Mouse (Mus musculus) embryonic facial prominence, embryonic 13.5 days (tissue): Measurements from ENCODE around the gene Spic. TPM values are rescaled to one million over a fixed set of nuclear protein-coding genes. Genes with fewer than 3 reads are reported as not detected.

ENCODE experiments used
- ATAC-seq: fragments of 200-750 bp; cut with Nextera tagmentation; 2 replicates; pipeline ENCODE4 v1.8.0; 2017; ENCODE audit warnings: low read depth; ENCODE audit not compliant: insufficient number of reproducible peaks, insufficient read depth, low FRiP score, low TSS enrichment
- H3K27ac ChIP-seq: fragments of 300-500 bp; sonication (generic); 2 replicates; pipeline ENCODE4 v1.5.1; 2015; ENCODE audit warnings: moderate library complexity, mild to moderate bottlenecking, inconsistent platforms
- H3K27me3 ChIP-seq: fragments of 300-500 bp; sonication (generic); 2 replicates; pipeline ENCODE4 v1.6.1; 2015; ENCODE audit warnings: mild to moderate bottlenecking, inconsistent platforms
- H3K36me3 ChIP-seq: fragments of 300-500 bp; sonication (generic); 2 replicates; pipeline ENCODE4 v1.6.1; 2015; ENCODE audit warnings: mild to moderate bottlenecking, inconsistent platforms
- H3K4me1 ChIP-seq: fragments of 300-500 bp; sonication (generic); 2 replicates; pipeline ENCODE4 v1.6.1; 2015; ENCODE audit warnings: inconsistent platforms
- H3K4me2 ChIP-seq: fragments of 300-500 bp; sonication (generic); 2 replicates; pipeline ENCODE4 v1.6.1; 2015; ENCODE audit warnings: moderate library complexity, mild to moderate bottlenecking, inconsistent platforms
- H3K4me3 ChIP-seq: fragments of 300-500 bp; sonication (generic); 2 replicates; pipeline ENCODE4 v1.5.1; 2015; ENCODE audit warnings: mild to moderate bottlenecking, inconsistent platforms
- H3K9ac ChIP-seq: fragments of 300-500 bp; sonication (generic); 2 replicates; pipeline ENCODE4 v1.6.1; 2015; ENCODE audit warnings: mild to moderate bottlenecking, inconsistent platforms
- H3K9me3 ChIP-seq: fragments of 300-500 bp; sonication (generic); 2 replicates; pipeline ENCODE4 v1.6.1; 2016; ENCODE audit warnings: inconsistent platforms
- WGBS: fragments of 180-500 bp; shearing (Covaris S2); methylation state at CpG from one replicate; pipeline ENCODE4 v1.1.7; 2015; ENCODE audit warnings: mixed read lengths; 5-methylcytosine and 5-hydroxymethylcytosine counted together
- polyA plus RNA-seq: library from polyadenylated mRNA; unstranded; fragments of >200 nt; fragmentation: Nextera tagmentation; extraction: Ambion mirVana; gene quantifications from 2 replicates; pipeline ENCODE4 v1.2.1, GENCODE M21; 2015

Spic gene
- polyA plus RNA-seq = 0.18 TPM in 1 of 2 replicates, not detected in the other

- Histone ChIP-seq H3K4me2 (no peak within 1 kb of the TSS), H3K4me3 (no peak within 1 kb of the TSS), H3K4me1 (no peaks in the 10 kb centered on the region), H3K9me3 (no peaks in the 10 kb centered on the region), H3K36me3 (no peaks in the 10 kb centered on the region), H3K27me3 (no peaks in the 10 kb centered on the region), H3K9ac (no peak within 1 kb of the TSS), H3K27ac (no peak within 1 kb of the TSS)
- no peak for ATAC-seq
- WGBS = 76% methylated on average over 5 of the region's 5 CpGs
Observed at GRCm38 (mm10) chr10:88684925-88685324, at the start of gene Spic. TSS of gene Spic (minus strand) at chr10:88685015.

GRCm38 (mm10) chr10:88732309-88732622, 47.5 kb upstream of the Spic start:
- no peaks in the 10 kb centered on the region for H3K27me3 ChIP-seq
- ATAC-seq = no peak

GRCm38 (mm10) chr10:88731496-88732308, 46.9 kb upstream of the Spic start:
- Histone ChIP-seq H3K4me1 (peaks cover 14% of the 10 kb centered on the region), H3K27me3 (no peaks in the 10 kb centered on the region), H3K4me3 (peak overlapping the region; percentile 97), H3K36me3 (peaks cover 9% of the 10 kb centered on the region), H3K27ac (peak overlapping the region; percentile 84), H3K9ac (peak overlapping the region; percentile 95), H3K9me3 (no peaks in the 10 kb centered on the region), H3K4me2 (peak overlapping the region; percentile 85)
- ATAC-seq = 0 out of 2 replicates have a peak, but pooled peaks have one; percentile 12
- WGBS = 2% methylated on average over 61 of the region's 61 CpGs

More at GRCm38 (mm10) chr10:88732309-88732622, 47.5 kb upstream of the Spic start:
- Histone ChIP-seq H3K4me1 (peaks cover 14% of the 10 kb centered on the region), H3K4me2 (peak overlapping the region; percentile 85), H3K9ac (peak overlapping the region; percentile 95), H3K36me3 (peaks cover 14% of the 10 kb centered on the region), H3K4me3 (peak overlapping the region; percentile 97), H3K9me3 (no peaks in the 10 kb centered on the region), H3K27ac (no peak overlapping the region)
- 8% methylated on average over 6 of the region's 6 CpGs for WGBS

GRCm38 (mm10) chr10:88730571-88731495, 46.0 kb upstream of the Spic start, which contains the start of gene Arl1:
TSS of gene Arl1 (plus strand) at chr10:88730858.
- Histone ChIP-seq H3K4me1 (peaks cover 14% of the 10 kb centered on the region), H3K9me3 (no peaks in the 10 kb centered on the region), H3K4me3 (peak within 1 kb of the TSS; percentile 97), H3K27ac (peak within 1 kb of the TSS; percentile 84), H3K9ac (peak within 1 kb of the TSS; percentile 95), H3K36me3 (0 out of 2 replicates have a peak, but pooled peaks cover 1% of the 10 kb centered on the region), H3K4me2 (peak within 1 kb of the TSS; percentile 85), H3K27me3 (no peaks in the 10 kb centered on the region)
- ATAC-seq = peak; percentile 93
- WGBS = under 1% methylated on average over 65 of the region's 65 CpGs

- no peak for ATAC-seq
- no peaks in the 10 kb centered on the region for H3K36me3 ChIP-seq
- peaks cover 14% of the 10 kb centered on the region for H3K4me1 ChIP-seq
- 67% methylated on average over 8 of the region's 8 CpGs for WGBS
- no peak overlapping the region for H3K4me2 ChIP-seq
- no peaks in the 10 kb centered on the region for H3K9me3 ChIP-seq
- no peaks in the 10 kb centered on the region for H3K27me3 ChIP-seq
- H3K27ac ChIP-seq = no peak overlapping the region
- H3K9ac ChIP-seq = no peak overlapping the region
- H3K4me3 ChIP-seq = no peak overlapping the region
Observed at GRCm38 (mm10) chr10:88728166-88728565, 43.4 kb upstream of the Spic start.

- no peaks in the 10 kb centered on the region for H3K9me3 ChIP-seq
- H3K9ac ChIP-seq = no peak overlapping the region
- H3K27me3 ChIP-seq = no peaks in the 10 kb centered on the region
- no peak overlapping the region for H3K4me3 ChIP-seq
- H3K4me1 ChIP-seq = peaks cover 7% of the 10 kb centered on the region
- no peak overlapping the region for H3K4me2 ChIP-seq
- 35% methylated on average over 1 of the region's 1 CpGs for WGBS
- H3K27ac ChIP-seq = no peak overlapping the region
- H3K36me3 ChIP-seq = no peaks in the 10 kb centered on the region
- no peak for ATAC-seq
Observed at GRCm38 (mm10) chr10:88727128-88727527, 42.3 kb upstream of the Spic start.

GRCm38 (mm10) chr10:88725343-88725742, 40.5 kb upstream of the Spic start:
- Histone ChIP-seq H3K9me3 (no peaks in the 10 kb centered on the region), H3K9ac (no peak overlapping the region), H3K36me3 (no peaks in the 10 kb centered on the region), H3K4me2 (no peak overlapping the region), H3K4me3 (no peak overlapping the region), H3K4me1 (peaks cover 3% of the 10 kb centered on the region; the same call in 1 of the 2 replicates), H3K27ac (no peak overlapping the region), H3K27me3 (no peaks in the 10 kb centered on the region)
- no peak for ATAC-seq
- 52% methylated on average over 2 of the region's 2 CpGs for WGBS

GRCm38 (mm10) chr10:88719618-88720017, 34.8 kb upstream of the Spic start:
- H3K4me1 ChIP-seq = no peaks in the 10 kb centered on the region
- H3K9me3 ChIP-seq = no peaks in the 10 kb centered on the region
- H3K36me3 ChIP-seq = no peaks in the 10 kb centered on the region
- no peaks in the 10 kb centered on the region for H3K27me3 ChIP-seq
- no peak overlapping the region for H3K4me2 ChIP-seq
- 75% methylated on average over 1 of the region's 1 CpGs for WGBS
- H3K9ac ChIP-seq = no peak overlapping the region
- no peak overlapping the region for H3K4me3 ChIP-seq
- no peak overlapping the region for H3K27ac ChIP-seq
- ATAC-seq = no peak

- Histone ChIP-seq H3K36me3 (no peaks in the 10 kb centered on the region), H3K4me2 (no peak overlapping the region), H3K27ac (no peak overlapping the region), H3K9ac (no peak overlapping the region), H3K4me1 (no peaks in the 10 kb centered on the region), H3K9me3 (no peaks in the 10 kb centered on the region), H3K4me3 (no peak overlapping the region), H3K27me3 (no peaks in the 10 kb centered on the region)
- 42% methylated on average over 2 of the region's 2 CpGs for WGBS
- no peak for ATAC-seq
Observed at GRCm38 (mm10) chr10:88717756-88718025, 32.9 kb upstream of the Spic start.

- no peak for ATAC-seq
- no peaks in the 10 kb centered on the region for H3K36me3 ChIP-seq
- H3K4me3 ChIP-seq = no peak overlapping the region
- H3K27me3 ChIP-seq = no peaks in the 10 kb centered on the region
- WGBS = 45% methylated on average over 13 of the region's 13 CpGs
- H3K9ac ChIP-seq = no peak overlapping the region
- no peak overlapping the region for H3K27ac ChIP-seq
- H3K9me3 ChIP-seq = no peaks in the 10 kb centered on the region
- no peaks in the 10 kb centered on the region for H3K4me1 ChIP-seq
- no peak overlapping the region for H3K4me2 ChIP-seq
Observed at GRCm38 (mm10) chr10:88716986-88717755, 32.4 kb upstream of the Spic start.

- 74% methylated on average over 6 of the region's 6 CpGs for WGBS
- no peak for ATAC-seq
- Histone ChIP-seq H3K4me3 (no peak overlapping the region), H3K27ac (no peak overlapping the region), H3K4me2 (no peak overlapping the region), H3K4me1 (no peaks in the 10 kb centered on the region), H3K9ac (no peak overlapping the region), H3K36me3 (no peaks in the 10 kb centered on the region), H3K9me3 (no peaks in the 10 kb centered on the region), H3K27me3 (no peaks in the 10 kb centered on the region)
Observed at GRCm38 (mm10) chr10:88715621-88716020, 30.8 kb upstream of the Spic start.
